Comparison of ENCODE assay signal across 8 mouse cellular contexts in the genomic region with DNA sequence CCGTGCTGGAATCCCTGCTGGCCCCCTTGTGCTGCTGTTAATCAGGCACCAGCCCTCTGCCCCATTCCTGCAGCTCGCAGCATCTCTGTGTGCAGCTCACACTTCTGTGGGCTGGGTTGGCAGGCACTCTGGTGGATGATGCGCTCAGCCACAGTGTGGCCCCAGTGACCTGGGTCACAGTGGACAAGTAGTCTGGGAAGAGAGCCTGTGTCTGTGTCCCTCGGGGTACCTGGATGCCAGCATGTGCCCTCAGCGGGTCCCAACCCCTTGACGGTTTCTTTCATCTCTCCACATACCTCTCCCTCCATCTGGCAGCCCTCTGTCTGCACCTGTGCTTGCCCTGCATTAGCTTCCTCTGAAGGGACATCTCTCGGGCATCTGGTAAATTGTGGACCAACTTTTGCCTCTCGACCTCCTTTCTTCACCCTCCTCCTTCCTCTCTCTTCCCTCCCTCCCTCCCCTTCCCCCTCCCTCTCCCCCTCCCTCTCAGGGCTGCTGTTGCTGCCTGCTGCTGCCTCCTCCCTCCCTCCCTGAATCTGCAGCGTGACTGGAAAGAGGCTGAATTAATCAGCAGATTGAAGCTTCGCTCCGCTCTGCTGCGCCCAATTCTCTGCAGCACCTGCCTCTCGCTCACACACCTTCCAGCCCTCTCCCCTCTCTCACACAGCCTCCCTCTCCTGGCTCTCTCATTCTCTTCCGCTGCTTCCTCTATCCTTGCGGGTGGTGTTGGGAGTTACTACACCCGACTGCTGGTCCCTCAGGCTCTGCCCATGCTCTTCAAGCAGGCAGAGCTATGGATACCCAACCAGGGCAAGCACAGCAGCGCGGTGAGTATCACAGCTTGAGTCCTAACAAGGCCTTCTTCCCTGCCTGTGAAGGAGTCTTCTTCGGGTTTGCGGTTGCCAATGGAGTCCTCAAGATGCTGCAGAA. TPM values are rescaled to one million over a fixed set of nuclear protein-coding genes. Genes with fewer than 3 reads are reported as not detected.
A peak's percentile ranks its signal among the peaks of the same experiment; 100 is the strongest.
DNase-seq lines count a peak whose midpoint lies in the region; ATAC-seq lines count a peak whose summit lies in the region.

No protein-coding gene starts in this region.

- H3K27me3 ChIP-seq in forebrain, embryonic 12.5 days, result no peaks in the 10 kb centered on the region
- no peaks in the 10 kb centered on the region for H3K27me3 ChIP-seq in kidney, embryonic 15.5 days
- H3K27me3 ChIP-seq in limb, embryonic 15.5 days, result no peaks in the 10 kb centered on the region

- peak overlapping the region; percentile 84 for H3K27ac ChIP-seq in forebrain, embryonic 12.5 days
- peak overlapping the region; percentile 95 for H3K27ac ChIP-seq in kidney, embryonic 15.5 days
- H3K27ac ChIP-seq in limb, embryonic 15.5 days, result 0 out of 2 replicates have a peak overlapping the region, but pooled peaks have one; percentile 73

- H3K9me3 ChIP-seq in forebrain, embryonic 12.5 days, result no peaks in the 10 kb centered on the region
- H3K9me3 ChIP-seq in kidney, embryonic 15.5 days (replicated peaks), result no peaks in the 10 kb centered on the region
- H3K9me3 ChIP-seq in limb, embryonic 15.5 days, result no peaks in the 10 kb centered on the region

- DNase-seq in layer of hippocampus, adult 11-12 months (ENCODE audit: low spot score), result peak; percentile 47
- DNase-seq in layer of hippocampus, adult 9-10 months (ENCODE audit: low spot score), result no peak
- DNase-seq in right cerebral cortex, adult 18-20 months, result peak; percentile 81
- no peak for DNase-seq in testis, postnatal 10 days (ENCODE audit: low spot score)
- no peak for DNase-seq in ovary, adult 18-20 months (ENCODE audit: low spot score)

- peak overlapping the region; percentile 48 for H3K9ac ChIP-seq in forebrain, embryonic 12.5 days
- H3K9ac ChIP-seq in kidney, embryonic 15.5 days, result peak overlapping the region; percentile 12; the same call in 1 of the 2 replicates
- no peak overlapping the region for H3K9ac ChIP-seq in limb, embryonic 15.5 days

- 4% methylated on average over 20 of the region's 20 CpGs for WGBS in forebrain, embryonic 12.5 days
- WGBS in kidney, embryonic 15.5 days, result 23% methylated on average over 20 of the region's 20 CpGs
- 28% methylated on average over 20 of the region's 20 CpGs for WGBS in limb, embryonic 15.5 days

- peak; percentile 73 for ATAC-seq in forebrain, embryonic 12.5 days (ENCODE audit: low FRiP score)
- peak; percentile 27 for ATAC-seq in kidney, embryonic 15.5 days (replicated peaks; ENCODE audit: low FRiP score)
- no peak for ATAC-seq in limb, embryonic 15.5 days (ENCODE audit: insufficient number of reproducible peaks, low FRiP score, low TSS enrichment, low read depth)

- H3K4me2 ChIP-seq in forebrain, embryonic 12.5 days, result peak overlapping the region; percentile 49
- H3K4me2 ChIP-seq in kidney, embryonic 15.5 days, result peak overlapping the region; percentile 46
- no peak overlapping the region for H3K4me2 ChIP-seq in limb, embryonic 15.5 days

- H3K36me3 ChIP-seq in forebrain, embryonic 12.5 days (replicated peaks), result peaks cover 10% of the 10 kb centered on the region; the same call in 1 of the 2 replicates
- H3K36me3 ChIP-seq in kidney, embryonic 15.5 days, result no peaks in the 10 kb centered on the region
- peaks cover 18% of the 10 kb centered on the region; the same call in 1 of the 2 replicates for H3K36me3 ChIP-seq in limb, embryonic 15.5 days

- peak overlapping the region; percentile 25 for H3K4me3 ChIP-seq in forebrain, embryonic 12.5 days (replicated peaks)
- 0 out of 2 replicates have a peak overlapping the region, but pooled peaks have one; percentile 12 for H3K4me3 ChIP-seq in kidney, embryonic 15.5 days (replicated peaks)
- no peak overlapping the region for H3K4me3 ChIP-seq in limb, embryonic 15.5 days

- H3K4me1 ChIP-seq in forebrain, embryonic 12.5 days, result peaks cover 73% of the 10 kb centered on the region
- peaks cover 74% of the 10 kb centered on the region for H3K4me1 ChIP-seq in kidney, embryonic 15.5 days
- peaks cover 55% of the 10 kb centered on the region for H3K4me1 ChIP-seq in limb, embryonic 15.5 days

RNA-seq across cellular contexts. Expression of a gene that starts 15.2 kb away (rescaled TPM):
- 39.0 and 45.2 TPM in 2 replicates for polyA plus RNA-seq in forebrain, embryonic 12.5 days (2016; fragmentation: Nextera tagmentation; extraction: Ambion mirVana)
- polyA plus RNA-seq in kidney, embryonic 15.5 days (2015; fragmentation: Nextera tagmentation; extraction: Ambion mirVana), result 26.6 and 27.0 TPM in 2 replicates
- polyA plus RNA-seq in limb, embryonic 15.5 days (2015; fragmentation: Nextera tagmentation; extraction: Ambion mirVana), result 23.6 and 28.1 TPM in 2 replicates

RNA-seq across cellular contexts. Expression of a gene that starts 33.0 kb away (rescaled TPM):
- polyA plus RNA-seq in forebrain, embryonic 12.5 days (2016; fragmentation: Nextera tagmentation; extraction: Ambion mirVana), result 15.5 and 19.5 TPM in 2 replicates
- polyA plus RNA-seq in kidney, embryonic 15.5 days (2015; fragmentation: Nextera tagmentation; extraction: Ambion mirVana), result 17.3 and 20.9 TPM in 2 replicates
- 16.5 and 17.9 TPM in 2 replicates for polyA plus RNA-seq in limb, embryonic 15.5 days (2015; fragmentation: Nextera tagmentation; extraction: Ambion mirVana)

RNA-seq across cellular contexts. Expression of a gene that starts 34.1 kb away (rescaled TPM):
- polyA plus RNA-seq in forebrain, embryonic 12.5 days (2016; fragmentation: Nextera tagmentation; extraction: Ambion mirVana), result 27.1 and 28.4 TPM in 2 replicates
- polyA plus RNA-seq in kidney, embryonic 15.5 days (2015; fragmentation: Nextera tagmentation; extraction: Ambion mirVana), result 37.3 and 39.8 TPM in 2 replicates
- 29.5 and 31.3 TPM in 2 replicates for polyA plus RNA-seq in limb, embryonic 15.5 days (2015; fragmentation: Nextera tagmentation; extraction: Ambion mirVana)

RNA-seq across cellular contexts. Expression of a gene that starts 43.4 kb away (rescaled TPM):
- 2.4 and 2.7 TPM in 2 replicates for polyA plus RNA-seq in forebrain, embryonic 12.5 days (2016; fragmentation: Nextera tagmentation; extraction: Ambion mirVana)
- 39.1 and 41.0 TPM in 2 replicates for polyA plus RNA-seq in kidney, embryonic 15.5 days (2015; fragmentation: Nextera tagmentation; extraction: Ambion mirVana)
- polyA plus RNA-seq in limb, embryonic 15.5 days (2015; fragmentation: Nextera tagmentation; extraction: Ambion mirVana), result 22.4 and 23.1 TPM in 2 replicates

Comparison
In these comparisons a context has a peak if more than half of its experiments do, and no peak if none do; other contexts are left out.
1. DNase-seq: peak in layer of hippocampus, adult 11-12 months (single experiment) and right cerebral cortex, adult 18-20 months (single experiment); none in layer of hippocampus, adult 9-10 months (single experiment), testis, postnatal 10 days (single experiment) and ovary, adult 18-20 months (single experiment).
2. Peak in every context shown above with its lines, with median percentiles within 50 percentile points of each other: H3K27ac ChIP-seq.